Mouse (Mus musculus) intestine, embryonic 15.5 days (tissue): ENCODE results near the gene Rfc1. TPM values are rescaled to one million over a fixed set of nuclear protein-coding genes. Genes with fewer than 3 reads are reported as not detected.
"Not testable (repeated sequence)": the region's sequence is repeated elsewhere in the genome, so short reads cannot be mapped to it uniquely, and the experiment has no call there.

Experiments used
- ATAC-seq: fragments of 200-750 bp; cut with Nextera tagmentation; 2 replicates; pipeline ENCODE4 v1.8.0; 2017; ENCODE audit warnings: moderate TSS enrichment, moderate library complexity
- H3K27ac ChIP-seq: fragments of 300-500 bp; sonication (generic); 2 replicates; pipeline ENCODE4 v1.5.1; 2015; ENCODE audit warnings: mild to moderate bottlenecking, inconsistent platforms
- H3K27me3 ChIP-seq: fragments of 300-500 bp; sonication (generic); replicated peaks from 2 replicates; pipeline ENCODE4 v1.6.1; 2015; ENCODE audit warnings: inconsistent platforms
- H3K36me3 ChIP-seq: fragments of 300-500 bp; sonication (generic); 2 replicates; pipeline ENCODE4 v1.6.1; 2015; ENCODE audit warnings: inconsistent platforms
- H3K4me1 ChIP-seq: fragments of 300-500 bp; sonication (generic); replicated peaks from 2 replicates; pipeline ENCODE4 v1.6.1; 2015; ENCODE audit warnings: inconsistent platforms
- H3K4me2 ChIP-seq: fragments of 300-500 bp; sonication (generic); replicated peaks from 2 replicates; pipeline ENCODE4 v1.6.1; 2015; ENCODE audit warnings: mild to moderate bottlenecking, inconsistent platforms
- H3K4me3 ChIP-seq: fragments of 300-500 bp; sonication (generic); replicated peaks from 2 replicates; pipeline ENCODE4 v1.5.1; 2015; ENCODE audit warnings: inconsistent platforms
- H3K9ac ChIP-seq: fragments of 300-500 bp; sonication (generic); 2 replicates; pipeline ENCODE4 v1.6.1; 2015; ENCODE audit warnings: inconsistent platforms
- H3K9me3 ChIP-seq: fragments of 300-500 bp; sonication (generic); 2 replicates; pipeline ENCODE4 v1.6.1; 2016; ENCODE audit warnings: inconsistent platforms
- WGBS: fragments of 180-500 bp; shearing (Covaris S2); methylation state at CpG from one replicate; pipeline ENCODE4 v1.1.7; 2015; 5-methylcytosine and 5-hydroxymethylcytosine counted together
- polyA plus RNA-seq: library from polyadenylated mRNA; unstranded; fragments of >200 nt; fragmentation: Nextera tagmentation; extraction: Ambion mirVana; gene quantifications from 2 replicates; pipeline ENCODE4 v1.2.1, GENCODE M21; 2015

Gene Rfc1
- polyA plus RNA-seq, 1 experiment from 2014 or later: 91.5 TPM

GRCm38 (mm10) chr5:65298167-65298950 is 37.1 kb downstream of the Rfc1 start:
- no peaks in the 10 kb centered on the region for H3K9me3 ChIP-seq
- H3K4me2 ChIP-seq: no peak overlapping the region
- H3K27me3 ChIP-seq: no peaks in the 10 kb centered on the region
- WGBS: 65% methylated on average over 7 of the region's 7 CpGs
- H3K4me1 ChIP-seq: no peaks in the 10 kb centered on the region
- H3K4me3 ChIP-seq: no peak overlapping the region
- no peak for ATAC-seq
- 0 out of 2 replicates have a peak, but pooled peaks cover 11% of the 10 kb centered on the region for H3K36me3 ChIP-seq
- H3K27ac ChIP-seq: no peak overlapping the region
- H3K9ac ChIP-seq: no peak overlapping the region

- no peak overlapping the region for H3K4me2 ChIP-seq
- H3K4me1 ChIP-seq: no peaks in the 10 kb centered on the region
- ATAC-seq: peak; percentile 45; the same call in 1 of the 2 replicates
- H3K27me3 ChIP-seq: no peaks in the 10 kb centered on the region
- H3K9ac ChIP-seq: no peak overlapping the region
- no peaks in the 10 kb centered on the region for H3K9me3 ChIP-seq
- 43% methylated on average over 2 of the region's 2 CpGs for WGBS
- no peak overlapping the region for H3K4me3 ChIP-seq
- H3K27ac ChIP-seq: no peak overlapping the region
- peaks cover 22% of the 10 kb centered on the region; the same call in 1 of the 2 replicates for H3K36me3 ChIP-seq
Observed at GRCm38 (mm10) chr5:65294270-65294669, 41.2 kb downstream of the Rfc1 start.

GRCm38 (mm10) chr5:65293627-65294026 is 41.8 kb downstream of the Rfc1 start:
- Histone ChIP-seq H3K9ac (no peak overlapping the region), H3K36me3 (peaks cover 23% of the 10 kb centered on the region; the same call in 1 of the 2 replicates), H3K27me3 (no peaks in the 10 kb centered on the region), H3K4me3 (no peak overlapping the region), H3K9me3 (no peaks in the 10 kb centered on the region), H3K4me1 (no peaks in the 10 kb centered on the region), H3K27ac (no peak overlapping the region), H3K4me2 (no peak overlapping the region)
- no peak for ATAC-seq
- WGBS: 77% methylated on average over 6 of the region's 6 CpGs

- H3K27ac ChIP-seq, ATAC-seq, H3K9ac ChIP-seq, H3K4me1 ChIP-seq, H3K4me3 ChIP-seq, H3K9me3 ChIP-seq, H3K27me3 ChIP-seq, H3K4me2 ChIP-seq: not testable (repeated sequence)
- WGBS: 83% methylated on average over 8 of the region's 8 CpGs
- H3K36me3 ChIP-seq: peaks cover 36% of the 10 kb centered on the region
Observed at GRCm38 (mm10) chr5:65289009-65289408, 46.5 kb downstream of the Rfc1 start.

- H3K4me2 ChIP-seq: no peak overlapping the region
- 88% methylated on average over 24 of the region's 24 CpGs for WGBS
- H3K4me3 ChIP-seq: no peak overlapping the region
- H3K4me1 ChIP-seq: no peaks in the 10 kb centered on the region
- peaks cover 36% of the 10 kb centered on the region for H3K36me3 ChIP-seq
- no peaks in the 10 kb centered on the region for H3K27me3 ChIP-seq
- H3K9ac ChIP-seq: no peak overlapping the region
- ATAC-seq: no peak
- no peaks in the 10 kb centered on the region for H3K9me3 ChIP-seq
- no peak overlapping the region for H3K27ac ChIP-seq
Observed at GRCm38 (mm10) chr5:65287751-65288701, 47.4 kb downstream of the Rfc1 start.

- H3K4me2 ChIP-seq: no peak overlapping the region
- H3K27ac ChIP-seq: no peak overlapping the region
- WGBS: 98% methylated on average over 3 of the region's 3 CpGs
- H3K36me3 ChIP-seq: peaks cover 29% of the 10 kb centered on the region
- no peak for ATAC-seq
- H3K9me3 ChIP-seq: no peaks in the 10 kb centered on the region
- no peak overlapping the region for H3K9ac ChIP-seq
- no peaks in the 10 kb centered on the region for H3K27me3 ChIP-seq
- no peaks in the 10 kb centered on the region for H3K4me1 ChIP-seq
- no peak overlapping the region for H3K4me3 ChIP-seq
Observed at GRCm38 (mm10) chr5:65284171-65284570, 51.3 kb downstream of the Rfc1 start.

GRCm38 (mm10) chr5:65281216-65281615 is 54.3 kb downstream of the Rfc1 start:
- ATAC-seq: no peak
- Histone ChIP-seq H3K27ac (no peak overlapping the region), H3K27me3 (no peaks in the 10 kb centered on the region), H3K4me3 (no peak overlapping the region), H3K4me1 (no peaks in the 10 kb centered on the region), H3K4me2 (no peak overlapping the region), H3K9me3 (no peaks in the 10 kb centered on the region), H3K36me3 (peaks cover 25% of the 10 kb centered on the region), H3K9ac (no peak overlapping the region)
- 96% methylated on average over 3 of the region's 3 CpGs for WGBS

- Histone ChIP-seq H3K36me3 (peaks cover 20% of the 10 kb centered on the region), H3K27me3 (no peaks in the 10 kb centered on the region), H3K4me2 (no peak overlapping the region), H3K4me1 (no peaks in the 10 kb centered on the region), H3K9me3 (no peaks in the 10 kb centered on the region), H3K4me3 (no peak overlapping the region), H3K27ac (no peak overlapping the region), H3K9ac (no peak overlapping the region)
- WGBS: 91% methylated on average over 6 of the region's 6 CpGs
- no peak for ATAC-seq
Observed at GRCm38 (mm10) chr5:65279133-65279651, 56.3 kb downstream of the Rfc1 start.

GRCm38 (mm10) chr5:65273966-65274365 is 61.5 kb downstream of the Rfc1 start:
- Histone ChIP-seq H3K27ac (no peak overlapping the region), H3K36me3 (peaks cover 25% of the 10 kb centered on the region), H3K4me1 (no peaks in the 10 kb centered on the region), H3K27me3 (no peaks in the 10 kb centered on the region), H3K9ac (no peak overlapping the region), H3K4me2 (no peak overlapping the region), H3K9me3 (no peaks in the 10 kb centered on the region), H3K4me3 (no peak overlapping the region)
- ATAC-seq: no peak
- 86% methylated on average over 3 of the region's 3 CpGs for WGBS

GRCm38 (mm10) chr5:65257910-65258505 is 77.5 kb downstream of the Rfc1 start:
- 88% methylated on average over 14 of the region's 14 CpGs for WGBS
- H3K4me3 ChIP-seq: no peak overlapping the region
- H3K4me1 ChIP-seq: no peaks in the 10 kb centered on the region
- H3K27ac ChIP-seq: no peak overlapping the region
- peaks cover 10% of the 10 kb centered on the region for H3K36me3 ChIP-seq
- no peak overlapping the region for H3K4me2 ChIP-seq
- no peak for ATAC-seq
- no peaks in the 10 kb centered on the region for H3K9me3 ChIP-seq
- H3K27me3 ChIP-seq: no peaks in the 10 kb centered on the region
- H3K9ac ChIP-seq: no peak overlapping the region

GRCm38 (mm10) chr5:65250185-65250855 is 85.2 kb downstream of the Rfc1 start:
- 68% methylated on average over 7 of the region's 7 CpGs for WGBS
- H3K4me3 ChIP-seq: no peak overlapping the region
- ATAC-seq: no peak
- H3K27me3 ChIP-seq: no peaks in the 10 kb centered on the region
- H3K9ac ChIP-seq: no peak overlapping the region
- no peaks in the 10 kb centered on the region for H3K36me3 ChIP-seq
- H3K4me1 ChIP-seq: no peaks in the 10 kb centered on the region
- no peak overlapping the region for H3K4me2 ChIP-seq
- H3K27ac ChIP-seq: no peak overlapping the region
- no peaks in the 10 kb centered on the region for H3K9me3 ChIP-seq
